Mouse (Mus musculus): ENCODE data around the gene Pxdc1.

The Pxdc1 gene

DNA sequence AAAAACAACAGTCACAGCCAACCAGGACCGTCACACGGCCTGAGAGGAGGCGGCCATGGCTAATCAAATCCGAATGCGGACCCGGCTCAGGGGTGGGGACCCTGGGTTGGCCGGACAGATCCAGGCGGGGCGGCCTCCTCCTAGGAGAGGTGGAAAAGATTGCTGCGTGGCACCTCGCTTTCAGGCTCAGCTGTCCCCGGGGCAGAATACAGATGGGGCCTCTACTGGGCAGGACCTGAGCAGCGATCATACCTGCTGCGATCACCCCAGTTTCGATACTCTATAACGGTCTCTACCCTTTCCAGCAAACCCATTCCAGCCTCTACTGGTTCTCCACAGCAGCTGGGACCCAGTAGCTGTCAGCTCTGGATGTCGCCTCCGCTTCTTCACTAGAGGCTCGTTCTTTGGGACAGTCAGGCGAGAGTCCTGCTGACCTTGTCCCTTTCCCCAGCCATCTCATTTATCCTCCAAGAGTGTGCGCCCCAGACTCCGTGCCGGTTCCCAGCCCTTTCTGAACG, 1.8 kb downstream of the Pxdc1 start:
- peak; percentile 14 for DNase-seq (ENCODE audit: low spot score)

GRCm38 (mm10) chr13:34650953-34651352, 2.3 kb downstream of the Pxdc1 start:
- DNase-seq (ENCODE audit: low spot score), result no peak

DNA sequence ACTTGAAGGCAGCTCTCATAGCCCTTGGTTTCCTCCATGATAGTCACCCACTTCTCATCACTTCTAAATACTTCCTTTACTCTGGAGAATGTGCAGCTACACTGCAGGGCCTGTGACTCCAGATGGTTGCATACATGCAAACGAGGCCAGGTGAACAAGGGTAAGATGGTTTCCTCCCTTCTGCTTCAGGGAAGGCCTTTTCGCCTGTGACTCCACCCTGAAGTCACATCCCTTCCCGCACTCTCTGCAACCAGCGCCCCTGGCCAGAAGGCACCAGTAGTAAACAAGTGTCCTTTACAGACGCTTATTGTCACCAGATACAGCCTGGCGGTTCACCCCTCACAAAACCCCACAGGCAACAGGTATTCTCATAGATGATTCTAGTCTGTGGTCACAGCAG, 2.9 kb downstream of the Pxdc1 start:
- DNase-seq (ENCODE audit: low spot score), result no peak

- no peak for DNase-seq (ENCODE audit: low spot score)
Measured at GRCm38 (mm10) chr13:34647751-34648150, 5.5 kb downstream of the Pxdc1 start.

DNA sequence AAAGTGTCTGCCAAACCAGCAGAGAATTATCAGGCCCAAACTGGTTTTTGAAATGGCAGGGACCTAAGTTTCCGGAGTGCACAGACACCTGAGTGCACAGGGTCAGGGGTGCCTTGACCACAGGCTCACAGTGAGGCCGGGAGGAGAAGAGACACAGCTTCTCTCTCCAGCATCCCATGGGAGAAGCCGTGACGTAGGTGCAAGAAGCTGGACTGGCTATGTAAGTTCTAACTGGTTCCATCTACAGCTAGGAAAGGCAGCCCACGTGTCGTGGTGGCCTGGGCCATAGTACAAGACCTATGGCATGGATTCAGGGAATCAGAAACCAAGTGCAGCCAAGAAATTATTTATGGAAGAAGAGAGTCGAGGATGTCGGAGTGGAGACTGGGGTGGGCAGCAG, 6.1 kb downstream of the Pxdc1 start:
- no peak for DNase-seq (ENCODE audit: low spot score)

- no peak for DNase-seq (ENCODE audit: low spot score)
Measured at GRCm38 (mm10) chr13:34646240-34646750, 7.0 kb downstream of the Pxdc1 start.

DNA sequence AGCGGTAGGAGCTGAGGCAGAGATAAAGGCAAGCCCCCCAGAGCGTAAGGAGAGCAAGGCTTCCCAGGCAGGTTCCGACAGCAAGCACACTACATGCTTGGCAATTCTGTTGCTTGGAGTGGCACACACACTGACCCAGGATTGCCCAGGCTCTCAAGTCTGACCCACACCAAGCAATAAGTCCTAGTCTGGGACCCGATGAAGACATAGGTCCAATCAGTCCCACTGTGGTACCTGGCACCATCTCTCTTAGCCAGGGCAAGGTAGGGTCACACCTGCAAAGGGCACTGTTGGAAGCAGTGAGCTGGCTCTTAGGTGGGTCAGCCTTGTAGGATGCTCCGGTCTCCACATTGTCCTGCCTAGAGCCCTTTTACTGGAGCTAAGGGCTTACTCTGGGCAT, 7.8 kb downstream of the Pxdc1 start:
- no peak for DNase-seq (ENCODE audit: low spot score)

- no peak for DNase-seq (ENCODE audit: low spot score)
Measured at GRCm38 (mm10) chr13:34644401-34644800, 8.9 kb downstream of the Pxdc1 start.

DNA sequence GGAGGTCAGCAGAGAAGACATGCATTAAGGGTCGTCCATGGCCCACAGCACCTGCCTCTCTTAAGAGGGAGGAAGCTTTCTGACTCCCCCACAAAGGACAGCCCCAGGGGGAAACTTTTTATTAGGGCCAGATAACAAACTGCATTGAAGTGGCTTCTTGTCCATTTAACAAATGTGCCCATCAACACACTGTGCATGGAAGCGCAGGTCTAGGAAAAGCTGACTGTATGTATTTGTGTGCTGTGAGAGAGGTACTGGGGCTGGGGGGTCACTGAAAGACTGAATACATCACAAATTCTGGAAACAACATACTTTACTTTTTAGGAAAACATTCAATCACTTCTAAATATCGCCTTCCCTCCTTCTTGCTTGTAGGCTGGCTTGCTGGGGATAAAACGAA, 9.4 kb downstream of the Pxdc1 start:
- DNase-seq (ENCODE audit: low spot score), result no peak

- peak; percentile 42 for DNase-seq (ENCODE audit: low spot score)
Measured at GRCm38 (mm10) chr13:34642941-34643875, 10.1 kb downstream of the Pxdc1 start.

GRCm38 (mm10) chr13:34641066-34641465, 12.2 kb downstream of the Pxdc1 start:
- DNase-seq (ENCODE audit: low spot score), result no peak

DNA sequence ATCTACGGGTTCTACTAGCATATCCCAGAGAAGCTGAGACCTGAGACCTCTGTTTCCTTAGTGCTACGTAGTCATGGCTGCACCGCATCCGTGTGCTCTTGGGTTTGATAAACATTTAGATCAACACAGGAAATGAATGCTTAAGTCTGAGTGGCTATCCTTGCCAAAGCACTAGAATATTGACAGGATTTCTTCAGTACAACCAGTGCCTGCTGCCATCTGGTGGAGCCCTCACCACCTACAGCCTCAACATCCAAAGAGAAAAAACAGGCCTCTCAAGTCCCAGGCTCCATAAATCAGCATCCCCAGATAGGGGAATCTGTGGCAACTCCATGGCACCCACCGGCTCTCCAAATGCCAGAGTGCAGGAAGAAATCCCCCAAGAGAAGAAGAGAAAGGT, 17.3 kb downstream of the Pxdc1 start:
- peak; percentile 58 for DNase-seq (ENCODE audit: low spot score)

- no peak for DNase-seq (ENCODE audit: low spot score)
Measured at GRCm38 (mm10) chr13:34630319-34630718, 23.0 kb downstream of the Pxdc1 start.

- DNase-seq (ENCODE audit: low spot score), result no peak
Measured at GRCm38 (mm10) chr13:34629741-34630140, 23.5 kb downstream of the Pxdc1 start.

- DNase-seq (ENCODE audit: low spot score), result no peak
Measured at GRCm38 (mm10) chr13:34627446-34627845, 25.8 kb downstream of the Pxdc1 start.

GRCm38 (mm10) chr13:34624414-34624813, 28.9 kb downstream of the Pxdc1 start:
- DNase-seq (ENCODE audit: low spot score), result no peak

DNA sequence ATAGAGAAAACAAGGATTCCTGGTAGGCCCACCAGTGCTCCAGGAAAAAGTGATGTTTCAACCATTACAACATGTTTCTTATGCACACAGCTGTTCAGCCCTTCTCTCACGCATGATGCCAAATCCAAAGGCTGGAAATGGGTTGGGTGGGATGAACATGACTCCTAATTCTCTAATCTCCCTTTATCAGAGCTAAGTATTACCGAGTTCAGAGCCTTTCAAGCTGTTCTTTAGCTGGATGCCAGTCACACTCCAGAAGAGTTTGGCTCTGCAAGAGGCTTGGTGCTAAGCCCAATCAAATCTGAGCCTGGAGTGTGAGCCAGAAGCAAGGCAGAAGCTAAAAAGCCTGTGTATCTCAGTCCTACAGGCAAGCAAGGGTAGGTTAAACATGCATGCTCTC, 40.9 kb downstream of the Pxdc1 start:
- no peak for DNase-seq (ENCODE audit: low spot score)

- DNase-seq (ENCODE audit: low spot score), result no peak
Measured at GRCm38 (mm10) chr13:34609711-34610110, 43.6 kb downstream of the Pxdc1 start.

- no peak for DNase-seq (ENCODE audit: low spot score)
Measured at GRCm38 (mm10) chr13:34607079-34607478, 46.2 kb downstream of the Pxdc1 start.

DNA sequence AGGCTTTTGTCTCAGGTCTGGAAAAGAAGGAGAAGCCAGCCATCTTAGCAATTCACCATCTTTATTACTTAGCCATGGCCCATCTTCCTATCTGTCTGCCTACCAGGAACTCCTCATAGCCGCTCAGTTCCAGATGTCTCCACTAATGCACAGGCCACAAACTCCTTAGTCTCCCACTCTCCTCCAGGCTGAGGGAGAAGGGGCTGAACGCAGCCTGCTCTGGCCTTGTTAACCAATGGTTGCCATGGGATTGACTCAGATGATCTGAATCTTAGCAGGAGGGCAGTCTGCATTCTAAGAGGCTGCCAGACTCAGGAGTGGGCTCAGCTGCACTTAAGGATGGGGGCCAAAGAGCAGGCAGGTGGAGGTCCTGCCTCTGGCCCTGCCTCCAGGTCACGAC, 47.4 kb downstream of the Pxdc1 start:
- DNase-seq (ENCODE audit: low spot score), result no peak

DNA sequence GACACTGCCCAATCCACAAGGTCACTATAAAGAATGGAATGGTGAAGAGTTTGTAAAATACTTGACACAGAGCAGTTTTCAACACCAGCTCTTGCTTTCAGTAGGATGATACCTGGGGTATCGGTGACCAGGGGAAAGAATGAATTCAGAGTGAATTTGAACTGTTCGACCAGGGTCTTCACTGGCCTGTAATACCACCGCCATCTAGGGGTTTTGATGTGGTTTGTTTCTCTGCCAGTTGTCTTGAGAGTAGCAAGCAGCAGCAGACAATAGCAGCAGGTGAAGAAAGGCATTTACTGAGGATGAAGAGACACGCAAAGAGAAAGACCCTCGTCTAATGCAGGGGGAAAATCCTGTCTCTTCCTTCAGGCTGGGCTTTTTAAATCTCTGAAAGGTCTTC, 48.1 kb downstream of the Pxdc1 start:
- DNase-seq (ENCODE audit: low spot score), result no peak

GRCm38 (mm10) chr13:34604406-34604805, 48.9 kb downstream of the Pxdc1 start:
- DNase-seq (ENCODE audit: low spot score), result no peak

- no peak for DNase-seq (ENCODE audit: low spot score)
Measured at GRCm38 (mm10) chr13:34602757-34603156, 50.5 kb downstream of the Pxdc1 start.

- no peak for DNase-seq (ENCODE audit: low spot score)
Measured at GRCm38 (mm10) chr13:34596797-34597196, 56.5 kb downstream of the Pxdc1 start.
